Mouse (Mus musculus): ENCODE results near the gene Plpp3.

The Plpp3 gene

GRCm38 (mm10) chr4:105157276-105158168 is at the start of gene Plpp3:
Gene Plpp3 (plus strand): TSS chr4:105157347.
- no peak for DNase-seq (ENCODE audit: low spot score)

DNA sequence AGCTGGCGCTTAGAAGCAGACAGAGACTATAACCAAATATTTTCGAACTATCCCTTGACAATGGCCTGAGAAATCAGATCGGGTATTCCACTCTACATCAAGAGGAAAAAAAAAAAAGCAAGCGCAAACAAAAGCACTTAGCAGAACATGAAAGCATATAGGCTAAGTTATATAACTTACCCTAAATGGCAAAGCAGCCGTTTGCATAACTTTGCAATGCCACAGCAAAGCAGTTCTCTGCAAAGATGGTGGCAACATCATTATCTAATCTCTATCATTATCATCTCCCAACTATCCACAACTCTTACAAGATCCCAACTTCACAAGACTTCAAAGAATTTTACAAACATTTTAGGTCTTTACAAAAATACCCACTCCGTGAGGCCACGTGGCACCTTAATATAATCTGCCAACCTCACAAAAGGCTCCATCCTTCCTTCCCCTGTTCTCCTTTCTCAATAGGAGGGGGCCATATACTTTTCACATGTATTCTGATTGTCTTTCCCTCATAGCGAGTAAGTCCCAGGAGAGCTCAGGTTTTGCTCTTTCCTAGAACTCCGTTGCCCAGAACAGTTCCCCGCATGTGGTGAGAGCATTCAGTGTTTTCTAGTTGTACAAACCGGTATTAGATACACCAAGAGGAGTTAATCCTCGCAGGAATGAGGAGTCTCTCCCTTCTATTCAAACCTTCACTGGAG is 49.1 kb upstream of the Plpp3 start:
- no peak for DNase-seq (ENCODE audit: low spot score)

- no peak for DNase-seq (ENCODE audit: low spot score)
Measured at GRCm38 (mm10) chr4:105108641-105109198, 48.4 kb upstream of the Plpp3 start.

GRCm38 (mm10) chr4:105109199-105109989 is 47.8 kb upstream of the Plpp3 start, which contains the start of gene Prkaa2:
Gene Prkaa2 (minus strand): TSS chr4:105109890.
- peak; percentile 6 for DNase-seq (ENCODE audit: low spot score)

GRCm38 (mm10) chr4:105109990-105110683 is 47.0 kb upstream of the Plpp3 start:
- DNase-seq (ENCODE audit: low spot score) = no peak

- no peak for DNase-seq (ENCODE audit: low spot score)
Measured at GRCm38 (mm10) chr4:105110684-105111035, 46.5 kb upstream of the Plpp3 start.

- DNase-seq (ENCODE audit: low spot score) = no peak
Measured at GRCm38 (mm10) chr4:105111770-105112169, 45.4 kb upstream of the Plpp3 start.

GRCm38 (mm10) chr4:105113042-105113441 is 44.1 kb upstream of the Plpp3 start:
- no peak for DNase-seq (ENCODE audit: low spot score)

- no peak for DNase-seq (ENCODE audit: low spot score)
Measured at GRCm38 (mm10) chr4:105113468-105113867, 43.7 kb upstream of the Plpp3 start.

DNA sequence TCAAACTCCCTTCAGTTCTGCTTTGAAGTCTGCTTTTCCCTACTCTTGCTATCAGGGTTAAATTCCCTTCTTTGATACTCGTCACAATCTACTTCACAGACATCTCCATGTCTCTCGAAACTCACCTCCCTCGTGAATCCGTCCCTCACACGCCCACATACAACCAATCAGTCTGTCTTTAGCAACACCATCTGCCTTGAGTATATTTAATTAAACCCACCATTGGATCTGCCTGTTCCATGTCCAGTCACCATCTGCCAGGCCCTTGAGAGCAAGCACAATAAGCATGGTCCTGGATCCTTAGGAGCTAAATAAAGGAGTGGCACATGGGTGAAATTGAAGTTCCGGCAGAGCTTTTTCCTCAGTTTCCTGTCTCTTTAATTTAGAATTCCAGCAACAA is 36.1 kb upstream of the Plpp3 start:
- no peak for DNase-seq (ENCODE audit: low spot score)

DNA sequence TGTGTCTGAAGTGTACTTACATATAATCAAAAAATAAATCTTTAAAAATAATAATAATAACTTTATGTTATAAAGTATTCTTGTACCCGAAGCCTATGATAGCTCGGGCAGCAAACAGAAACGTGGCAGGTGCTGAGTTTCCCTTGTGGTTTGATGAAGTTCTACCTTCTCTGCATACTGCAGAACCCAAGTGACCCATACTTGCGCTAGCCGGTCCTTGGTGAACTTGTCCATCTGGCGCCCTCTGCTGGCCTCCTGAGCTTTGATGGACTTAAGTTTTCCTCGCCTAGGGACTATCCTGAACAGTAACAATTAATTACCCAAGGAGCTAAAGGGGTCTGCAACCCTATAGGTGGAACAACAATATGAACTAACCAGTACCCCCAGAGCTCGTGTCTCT is 34.7 kb upstream of the Plpp3 start:
- no peak for DNase-seq (ENCODE audit: low spot score)

- no peak for DNase-seq (ENCODE audit: low spot score)
Measured at GRCm38 (mm10) chr4:105129212-105129611, 27.9 kb upstream of the Plpp3 start.

DNA sequence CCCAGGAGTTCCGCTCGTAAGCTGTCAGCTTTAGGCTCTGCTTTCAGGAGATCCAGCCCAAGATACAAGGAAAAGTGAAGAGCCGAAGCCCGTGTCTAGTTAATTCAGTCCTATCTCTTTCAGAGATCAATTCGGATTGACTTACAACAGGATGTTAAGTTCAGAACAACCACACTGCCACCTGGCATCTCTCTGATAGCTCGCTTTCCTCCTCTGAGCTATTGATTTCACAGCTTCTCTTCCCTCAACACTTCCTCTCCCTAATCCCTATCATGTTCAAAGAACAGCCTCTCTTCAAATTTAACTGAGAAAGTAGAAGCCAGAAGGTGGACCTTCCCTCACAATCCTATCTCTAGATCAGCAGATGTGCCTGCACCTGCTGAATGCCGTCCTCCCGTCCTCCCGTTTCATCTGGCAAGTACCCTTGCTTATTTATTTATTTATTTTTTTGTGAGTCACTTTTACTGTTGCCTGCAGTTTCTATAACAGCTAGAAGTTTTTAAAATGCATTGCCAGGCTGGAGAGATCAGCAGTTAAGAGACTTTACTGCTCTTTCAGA is 25.3 kb upstream of the Plpp3 start:
- no peak for DNase-seq (ENCODE audit: low spot score)

DNA sequence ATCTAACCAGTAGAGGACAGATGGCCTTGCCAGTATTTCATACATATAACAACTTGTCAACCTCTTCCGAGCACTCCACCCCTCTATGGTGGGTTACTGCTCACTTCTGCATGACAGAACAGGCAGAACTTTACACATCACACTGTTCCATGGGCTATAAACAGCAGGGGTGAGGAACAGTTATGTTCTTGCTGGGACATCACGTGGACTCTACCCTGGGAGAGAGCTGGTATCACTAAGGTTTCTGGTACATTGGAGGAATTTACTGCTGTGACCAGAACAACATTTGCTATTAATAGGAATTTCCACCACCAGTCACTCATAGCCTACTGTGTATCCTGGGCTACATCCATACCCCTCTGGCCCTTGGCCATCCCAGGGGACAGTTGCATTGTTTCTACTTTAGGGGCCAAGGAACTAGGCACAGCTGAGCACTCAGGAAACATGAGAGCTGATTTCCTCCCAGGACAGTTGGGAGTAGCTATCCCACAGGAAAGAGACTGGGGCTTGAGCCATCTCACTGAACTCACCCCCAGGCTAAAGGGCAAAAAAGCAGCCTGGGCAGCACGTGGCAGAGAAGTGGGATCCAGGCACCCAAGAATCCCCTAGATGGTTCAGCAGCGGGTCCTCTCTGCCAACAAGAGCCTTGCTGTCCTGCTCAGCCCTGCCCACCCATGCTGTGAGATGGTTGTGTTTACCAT is 23.6 kb upstream of the Plpp3 start:
- no peak for DNase-seq (ENCODE audit: low spot score)

GRCm38 (mm10) chr4:105149492-105149891 is 7.7 kb upstream of the Plpp3 start:
- no peak for DNase-seq (ENCODE audit: low spot score)

- peak; percentile 26 for DNase-seq (ENCODE audit: low spot score)
Measured at GRCm38 (mm10) chr4:105151911-105152690, 5.0 kb upstream of the Plpp3 start.

DNA sequence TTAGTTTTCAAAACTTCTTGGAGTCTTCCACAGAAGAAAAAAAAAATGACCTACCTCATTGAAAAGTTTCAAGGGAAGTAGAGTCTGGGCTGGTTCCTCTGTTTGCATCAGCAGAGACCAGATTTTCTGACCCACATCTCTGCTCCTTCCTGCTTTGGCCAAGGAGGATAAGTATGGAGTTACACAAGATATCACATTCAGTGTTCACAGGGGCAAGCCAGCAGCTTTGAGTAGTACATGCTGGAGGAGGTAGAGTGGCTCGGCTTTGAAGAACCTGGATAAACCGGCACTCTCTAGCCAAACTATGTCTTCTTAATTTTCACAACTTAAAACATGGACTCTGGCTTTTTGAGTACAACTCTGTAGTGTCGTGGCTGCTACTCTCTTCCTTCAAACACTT is 3.9 kb upstream of the Plpp3 start:
- no peak for DNase-seq (ENCODE audit: low spot score)

DNA sequence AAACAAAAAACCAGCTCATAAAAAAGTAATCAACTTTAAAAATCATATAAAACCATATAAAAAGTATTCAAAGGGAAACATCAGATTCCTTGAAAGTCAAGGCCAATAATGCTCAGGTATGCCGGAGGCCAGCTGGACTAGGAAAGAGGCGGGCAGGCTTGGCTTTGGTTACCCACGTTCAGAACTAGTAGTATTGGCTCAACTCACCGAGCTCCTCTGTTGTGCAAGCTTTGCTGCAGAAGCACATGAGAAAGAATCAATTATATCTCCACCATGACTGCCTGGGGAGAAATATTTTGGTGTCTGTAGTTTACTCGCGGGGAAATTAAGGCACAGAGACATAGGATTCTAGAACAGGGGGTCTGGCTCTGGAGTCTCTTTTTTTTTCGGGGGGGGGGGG is 866 bp upstream of the Plpp3 start:
- DNase-seq (ENCODE audit: low spot score) = no peak

GRCm38 (mm10) chr4:105156955-105157275 is 232 bp upstream of the Plpp3 start:
- DNase-seq (ENCODE audit: low spot score) = no peak

DNA sequence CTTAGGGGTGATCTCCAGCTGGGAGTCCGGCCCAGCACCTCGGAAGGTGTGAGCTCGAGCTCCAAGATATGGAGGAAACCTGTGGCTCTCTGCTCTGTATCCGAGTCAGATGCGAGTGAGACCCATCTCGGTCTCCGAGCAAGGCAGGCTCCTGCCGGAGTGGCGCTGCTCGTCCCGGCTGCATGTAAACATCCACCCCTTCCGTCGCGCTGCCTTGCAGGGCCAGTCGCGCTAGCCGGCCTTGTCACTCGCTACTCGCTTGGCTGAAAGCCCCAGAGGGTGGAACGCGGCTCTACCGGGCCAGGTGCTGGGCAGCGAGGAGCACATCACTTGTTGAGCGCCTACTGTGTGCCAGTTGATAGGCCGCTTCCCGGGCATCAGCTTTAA is 1.0 kb downstream of the Plpp3 start:
- DNase-seq (ENCODE audit: low spot score) = peak; percentile 32

Measured in spleen, adult 12 weeks (tissue).